Mouse (Mus musculus) small intestine, adult 2 months (tissue): Measurements from ENCODE around the gene Dnmt3a.

Experiments
- CTCF ChIP-seq: fragments of 200-500 bp; IDR thresholded peaks from 2 replicates; pipeline ENCODE4 v1.5.1; 2012; ENCODE audit warnings: low read depth, mild to moderate bottlenecking, control low read depth, inconsistent platforms, low read length, moderate library complexity, mixed read lengths; ENCODE audit not compliant: insufficient replicate concordance, insufficient read length; ENCODE audit errors: extremely low read depth
- POLR2A ChIP-seq: fragments of 200-500 bp; IDR thresholded peaks from 2 replicates; pipeline ENCODE4 v1.6.1; 2012; ENCODE audit warnings: low read depth, mild to moderate bottlenecking, control low read depth, inconsistent platforms, low read length, moderate library complexity

GRCm38 (mm10) chr12:3825714-3826080, 19.9 kb downstream of the Dnmt3a start:
- TF ChIP-seq CTCF, result no peak
- no peak for TF ChIP-seq POLR2A
